Mouse (Mus musculus) brain, embryonic 14.5 days (tissue): ENCODE data around the gene Pcca.

Experiments
- CTCF ChIP-seq: fragments of 200-500 bp; IDR thresholded peaks from 2 replicates; pipeline ENCODE4 v1.5.1; 2012; ENCODE audit warnings: inconsistent platforms, mild to moderate bottlenecking, moderate library complexity, borderline replicate concordance; ENCODE audit not compliant: insufficient read depth, insufficient read length; ENCODE audit errors: extremely low read depth
- POLR2A ChIP-seq: fragments of 200-500 bp; IDR thresholded peaks from 2 replicates; pipeline ENCODE4 v1.6.1; 2012; ENCODE audit warnings: mild to moderate bottlenecking, inconsistent platforms, borderline replicate concordance; ENCODE audit not compliant: poor library complexity, insufficient read depth, insufficient read length, severe bottlenecking; ENCODE audit errors: extremely low read depth

GRCm38 (mm10) chr14:122908075-122908474 lies 374.0 kb downstream of the Pcca start:
- TF ChIP-seq CTCF (no peak), POLR2A (no peak)
